Mouse (Mus musculus) liver, postnatal 0 days (tissue): ENCODE measurements around the gene Capn13. TPM values are rescaled to one million over a fixed set of nuclear protein-coding genes. Genes with fewer than 3 reads are reported as not detected.

Source experiments
- ATAC-seq: fragments of 200-750 bp; cut with Nextera tagmentation; 2 replicates; pipeline ENCODE4 v1.8.0; 2017; ENCODE audit warnings: mild to moderate bottlenecking, moderate library complexity
- DNase-seq: peaks from one replicate; pipeline ENCODE4 v3.0.0-alpha.2; 2016
- H3K27ac ChIP-seq: fragments of 300-500 bp; sonication (generic); 2 replicates; pipeline ENCODE4 v1.5.1; 2014; ENCODE audit warnings: antibody characterized with exemption, moderate library complexity, mild to moderate bottlenecking, low read depth
- H3K27me3 ChIP-seq: fragments of 300-500 bp; sonication (generic); 2 replicates; pipeline ENCODE4 v1.6.1; 2014; ENCODE audit warnings: low read length, control low read depth, mixed read lengths; ENCODE audit not compliant: insufficient read depth
- H3K36me3 ChIP-seq: fragments of 300-500 bp; sonication (generic); replicated peaks from 2 replicates; pipeline ENCODE4 v1.6.1; 2014; ENCODE audit warnings: mild to moderate bottlenecking, control low read depth, low read length, moderate library complexity, mixed read lengths; ENCODE audit not compliant: insufficient read depth
- H3K4me1 ChIP-seq: fragments of 300-500 bp; sonication (generic); 2 replicates; pipeline ENCODE4 v1.6.1; 2014; ENCODE audit warnings: antibody characterized with exemption, mild to moderate bottlenecking, control low read depth; ENCODE audit not compliant: insufficient read depth
- H3K4me2 ChIP-seq: fragments of 300-500 bp; sonication (generic); 2 replicates; pipeline ENCODE4 v1.6.1; 2014; ENCODE audit warnings: low read depth, mild to moderate bottlenecking, low read length, moderate library complexity, mixed read lengths
- H3K4me3 ChIP-seq: fragments of 300-500 bp; sonication (generic); 2 replicates; pipeline ENCODE4 v1.5.1; 2014; ENCODE audit warnings: low read depth, low read length
- H3K9ac ChIP-seq: fragments of 300-500 bp; sonication (generic); replicated peaks from 2 replicates; pipeline ENCODE4 v1.6.1; 2014; ENCODE audit warnings: mild to moderate bottlenecking, moderate library complexity
- H3K9me3 ChIP-seq: fragments of 300-500 bp; sonication (generic); 2 replicates; pipeline ENCODE4 v1.6.1; 2016; ENCODE audit warnings: mild to moderate bottlenecking, control low read depth, low read length, mixed read lengths
- CTCF ChIP-seq: sonication (generic); IDR thresholded peaks from 2 replicates; pipeline ENCODE4 v1.5.1; 2016; ENCODE audit warnings: antibody characterized with exemption, low read depth
- EP300 ChIP-seq: IDR thresholded peaks from 2 replicates; pipeline ENCODE4 v1.6.1; 2016; ENCODE audit warnings: antibody characterized with exemption, low read depth, mild to moderate bottlenecking
- WGBS: fragments of 180-500 bp; shearing (Covaris S2); extraction: QIAGEN DNeasy Blood & Tissue Kit; methylation state at CpG from one replicate; pipeline ENCODE4 v1.1.7; 2014; ENCODE audit not compliant: insufficient replicate concordance; 5-methylcytosine and 5-hydroxymethylcytosine counted together
- polyA plus RNA-seq: library from polyadenylated mRNA; unstranded; fragments of >200 nt; fragmentation: Nextera tagmentation; extraction: Ambion mirVana; gene quantifications from 2 replicates; pipeline ENCODE4 v1.2.1, GENCODE M21; 2015

Gene Capn13
- polyA plus RNA-seq, 1 experiment from 2014 or later, result not detected

- Histone ChIP-seq H3K4me3 (no peak overlapping the region), H3K9me3 (no peaks in the 10 kb centered on the region), H3K27ac (no peak overlapping the region), H3K9ac (no peak overlapping the region), H3K4me2 (no peak overlapping the region), H3K36me3 (no peaks in the 10 kb centered on the region), H3K4me1 (no peaks in the 10 kb centered on the region), H3K27me3 (no peaks in the 10 kb centered on the region)
- no peak for ATAC-seq
- DNase-seq, result no peak
- WGBS, result 44% methylated on average over 2 of the region's 2 CpGs
- no peak for TF ChIP-seq EP300
- no peak for TF ChIP-seq CTCF
These were observed 14.1 kb downstream of the Capn13 start for GRCm38 (mm10) chr17:73386581-73386980.

- ATAC-seq, result no peak
- Histone ChIP-seq H3K27ac (no peak overlapping the region), H3K9ac (no peak overlapping the region), H3K4me1 (no peaks in the 10 kb centered on the region), H3K4me2 (no peak overlapping the region), H3K36me3 (no peaks in the 10 kb centered on the region), H3K9me3 (no peaks in the 10 kb centered on the region), H3K4me3 (no peak overlapping the region), H3K27me3 (no peaks in the 10 kb centered on the region)
- TF ChIP-seq CTCF (no peak), EP300 (no peak)
- 65% methylated on average over 3 of the region's 3 CpGs for WGBS
- no peak for DNase-seq
These were observed 14.7 kb downstream of the Capn13 start for GRCm38 (mm10) chr17:73385940-73386339.

GRCm38 (mm10) chr17:73382327-73383014 lies 18.2 kb downstream of the Capn13 start:
- H3K4me1 ChIP-seq, result no peaks in the 10 kb centered on the region
- no peak overlapping the region for H3K4me2 ChIP-seq
- no peak overlapping the region for H3K4me3 ChIP-seq
- 67% methylated on average over 9 of the region's 9 CpGs for WGBS
- no peak overlapping the region for H3K27ac ChIP-seq
- DNase-seq (no peak), ATAC-seq (no peak)
- no peak for TF ChIP-seq EP300
- no peaks in the 10 kb centered on the region for H3K36me3 ChIP-seq
- no peaks in the 10 kb centered on the region for H3K9me3 ChIP-seq
- H3K9ac ChIP-seq, result no peak overlapping the region
- H3K27me3 ChIP-seq, result no peaks in the 10 kb centered on the region

GRCm38 (mm10) chr17:73381681-73382080 lies 19.0 kb downstream of the Capn13 start:
- no peaks in the 10 kb centered on the region for H3K4me1 ChIP-seq
- H3K27ac ChIP-seq, result no peak overlapping the region
- H3K9me3 ChIP-seq, result no peaks in the 10 kb centered on the region
- no peak overlapping the region for H3K9ac ChIP-seq
- 83% methylated on average over 3 of the region's 3 CpGs for whole genome bisulfite sequencing
- no peaks in the 10 kb centered on the region for H3K27me3 ChIP-seq
- no peak for DNase-seq
- no peaks in the 10 kb centered on the region for H3K36me3 ChIP-seq
- ATAC-seq, result no peak
- H3K4me3 ChIP-seq, result no peak overlapping the region
- H3K4me2 ChIP-seq, result no peak overlapping the region
- TF ChIP-seq EP300, result no peak
- TF ChIP-seq CTCF, result no peak

GRCm38 (mm10) chr17:73377778-73378484 lies 22.7 kb downstream of the Capn13 start:
- no peaks in the 10 kb centered on the region for H3K9me3 ChIP-seq
- no peak overlapping the region for H3K9ac ChIP-seq
- no peak overlapping the region for H3K27ac ChIP-seq
- H3K27me3 ChIP-seq, result no peaks in the 10 kb centered on the region
- no peak for DNase-seq
- WGBS, result 66% methylated on average over 7 of the region's 7 CpGs
- TF ChIP-seq CTCF (no peak), EP300 (no peak)
- H3K4me1 ChIP-seq, result no peaks in the 10 kb centered on the region
- H3K4me2 ChIP-seq, result no peak overlapping the region
- no peak overlapping the region for H3K4me3 ChIP-seq
- no peak for ATAC-seq
- no peaks in the 10 kb centered on the region for H3K36me3 ChIP-seq

- Histone ChIP-seq H3K9me3 (no peaks in the 10 kb centered on the region), H3K4me3 (no peak overlapping the region), H3K27me3 (no peaks in the 10 kb centered on the region), H3K36me3 (no peaks in the 10 kb centered on the region), H3K4me1 (no peaks in the 10 kb centered on the region), H3K4me2 (no peak overlapping the region), H3K9ac (no peak overlapping the region), H3K27ac (no peak overlapping the region)
- WGBS, result 68% methylated on average over 3 of the region's 3 CpGs
- DNase-seq, result no peak
- TF ChIP-seq CTCF (no peak), EP300 (no peak)
- ATAC-seq, result no peak
These were observed 33.3 kb downstream of the Capn13 start for GRCm38 (mm10) chr17:73367334-73367733.
